Mouse (Mus musculus) liver, adult 2 months (tissue): ENCODE measurements around the gene Sirpa.

ENCODE experiments used
- CTCF ChIP-seq: fragments of 200-500 bp; IDR thresholded peaks from 2 replicates; pipeline ENCODE4 v1.5.1; 2011; ENCODE audit warnings: low read depth, low read length, control low read depth
- POLR2A ChIP-seq: fragments of 200-500 bp; IDR thresholded peaks from 2 replicates; pipeline ENCODE4 v1.6.1; 2011; ENCODE audit warnings: low read length, control low read depth; ENCODE audit not compliant: insufficient read depth; ENCODE audit errors: extremely low read depth

- no peak for TF ChIP-seq POLR2A
- TF ChIP-seq CTCF: no peak
Measured at GRCm38 (mm10) chr2:129550781-129551180, 41.9 kb upstream of the Sirpa start.
